Mouse (Mus musculus) liver, adult (tissue): ENCODE measurements around the gene 3110040M04Rik.
"Not testable (repeated sequence)": the region's sequence is repeated elsewhere in the genome, so short reads cannot be mapped to it uniquely, and the experiment has no call there.

Source experiments
- GATA4 ChIP-seq: IDR thresholded peaks from 2 replicates; pipeline ENCODE4 v1.6.1; 2014; ENCODE audit warnings: mild to moderate bottlenecking, low read length; ENCODE audit not compliant: insufficient replicate concordance

3110040M04Rik gene

GRCm38 (mm10) chr1:151203818-151204217 lies at the start of gene 3110040M04Rik:
TSS of gene 3110040M04Rik (plus strand) at chr1:151204121.
- TF ChIP-seq GATA4 = not testable (repeated sequence)

DNA sequence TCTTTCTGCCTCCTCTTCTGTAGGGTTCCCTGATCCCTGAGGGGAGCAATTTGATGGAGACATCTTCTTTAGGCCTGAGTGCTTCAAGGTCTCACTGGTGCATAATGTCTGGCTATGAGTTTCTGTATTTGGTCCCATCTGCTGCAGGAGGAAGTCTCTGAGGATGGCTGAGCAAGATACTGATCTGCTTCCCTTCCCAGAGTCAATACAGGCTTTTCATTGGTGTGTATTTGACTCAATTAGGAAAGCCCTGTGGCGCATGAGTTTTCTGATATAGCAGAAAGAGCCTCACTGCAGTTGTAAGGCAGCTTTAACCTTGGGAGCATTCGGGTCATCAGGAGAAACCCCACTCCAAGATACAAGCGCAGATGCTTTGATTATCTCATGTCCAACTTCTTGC lies 47.8 kb upstream of the 3110040M04Rik start:
- TF ChIP-seq GATA4 = no peak

DNA sequence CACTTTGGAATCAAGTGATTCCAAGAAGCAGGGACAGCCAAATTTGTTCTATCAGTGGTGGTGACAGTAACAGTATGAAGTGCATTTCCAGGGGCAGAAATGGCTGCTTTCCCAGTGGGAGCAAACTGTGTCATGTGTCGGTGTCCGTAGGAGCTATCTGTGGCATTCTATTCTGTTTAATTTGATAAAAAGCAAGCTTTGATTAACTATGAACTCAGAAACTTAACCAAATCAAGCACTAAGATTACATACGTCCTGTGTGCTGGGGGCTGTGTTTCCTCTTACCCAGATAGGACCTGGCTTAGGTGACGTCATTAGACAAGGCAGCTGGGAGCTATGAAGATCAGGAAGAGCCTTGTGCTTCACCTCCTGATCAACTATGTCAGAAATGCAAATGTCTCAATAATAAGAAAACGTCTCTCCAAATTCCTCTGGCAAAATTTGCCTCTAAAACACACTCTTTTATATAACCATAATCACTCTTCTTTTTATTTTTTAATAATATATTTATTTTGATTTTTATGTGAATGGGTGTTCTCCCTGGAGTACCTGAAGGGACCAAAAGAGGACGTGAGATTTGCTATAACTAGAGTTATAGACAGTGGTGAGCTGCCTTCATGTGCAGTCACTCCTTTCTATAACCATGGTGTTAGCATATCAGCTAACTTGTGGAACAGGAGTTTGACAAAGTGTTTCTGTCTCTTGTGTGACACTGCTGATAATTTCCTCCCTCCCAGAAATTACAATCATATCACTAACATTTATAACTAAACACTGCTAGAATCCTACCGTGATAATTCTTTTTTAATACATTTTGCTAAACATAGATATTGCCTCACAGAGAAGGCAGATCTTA lies 46.9 kb upstream of the 3110040M04Rik start:
- TF ChIP-seq GATA4 = peak; percentile 52; the same call in 1 of the 2 replicates

DNA sequence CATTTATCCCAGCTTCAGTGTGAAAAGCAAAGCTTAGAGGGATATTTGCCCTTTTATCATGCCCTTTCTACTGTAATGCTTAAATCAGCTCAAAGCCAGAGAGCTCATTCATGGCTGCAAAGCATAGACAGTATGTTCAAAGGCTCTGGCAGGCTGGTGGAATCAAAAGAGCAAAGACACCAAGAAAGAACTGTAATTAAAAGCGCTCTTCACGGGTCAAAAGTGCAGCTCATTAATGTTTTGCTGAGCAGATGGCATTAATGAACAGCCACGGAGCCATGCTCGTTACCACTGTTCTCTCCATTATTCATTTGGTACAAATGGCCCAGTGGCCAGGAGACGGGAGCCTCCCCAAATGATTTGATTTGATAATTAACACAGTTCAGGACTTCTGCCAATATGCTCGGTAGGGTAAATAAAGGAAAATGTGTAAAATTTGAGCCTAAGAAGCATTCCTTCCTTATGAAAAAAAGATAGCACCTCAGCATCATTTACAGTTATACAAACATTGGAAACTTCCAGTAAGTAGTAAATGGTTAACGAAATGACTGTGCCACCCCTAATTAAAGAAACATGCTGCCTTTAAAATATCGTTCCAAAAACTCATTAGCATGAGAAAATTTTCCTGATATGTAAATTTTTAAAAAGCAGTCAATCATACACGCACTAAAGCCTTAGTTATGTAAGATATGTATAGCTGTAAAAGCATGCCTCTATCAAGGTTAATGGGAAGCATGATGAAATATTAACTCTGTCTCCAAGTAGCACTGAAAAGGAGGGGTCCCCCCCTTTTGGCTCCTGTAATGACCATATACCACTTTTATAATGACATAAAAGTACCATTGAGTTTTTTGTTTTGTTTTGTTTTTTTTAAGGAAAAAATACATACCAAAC lies 45.7 kb upstream of the 3110040M04Rik start:
- no peak for TF ChIP-seq GATA4

GRCm38 (mm10) chr1:151158857-151159510 lies 44.9 kb upstream of the 3110040M04Rik start:
- no peak for TF ChIP-seq GATA4

DNA sequence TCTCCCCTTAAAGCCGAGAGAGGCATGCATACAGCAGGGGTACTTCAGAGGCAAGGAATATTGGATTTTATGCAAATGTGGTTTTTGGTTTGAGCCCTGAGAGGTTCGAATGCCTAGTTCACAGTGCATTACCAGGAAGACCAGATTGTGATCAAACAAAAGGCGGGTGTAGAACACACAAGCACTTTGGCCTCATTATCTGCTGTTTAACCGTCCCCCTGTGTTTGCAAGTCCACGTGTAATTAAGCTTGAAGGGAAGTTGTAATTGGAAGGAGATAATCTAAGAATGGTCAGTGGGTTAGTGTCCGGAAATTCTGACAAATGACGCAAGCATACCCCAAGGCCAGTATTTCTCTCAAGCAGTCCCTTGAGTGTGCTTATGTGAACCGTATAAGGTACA lies 37.9 kb upstream of the 3110040M04Rik start:
- peak; percentile 67; the same call in 1 of the 2 replicates for TF ChIP-seq GATA4

DNA sequence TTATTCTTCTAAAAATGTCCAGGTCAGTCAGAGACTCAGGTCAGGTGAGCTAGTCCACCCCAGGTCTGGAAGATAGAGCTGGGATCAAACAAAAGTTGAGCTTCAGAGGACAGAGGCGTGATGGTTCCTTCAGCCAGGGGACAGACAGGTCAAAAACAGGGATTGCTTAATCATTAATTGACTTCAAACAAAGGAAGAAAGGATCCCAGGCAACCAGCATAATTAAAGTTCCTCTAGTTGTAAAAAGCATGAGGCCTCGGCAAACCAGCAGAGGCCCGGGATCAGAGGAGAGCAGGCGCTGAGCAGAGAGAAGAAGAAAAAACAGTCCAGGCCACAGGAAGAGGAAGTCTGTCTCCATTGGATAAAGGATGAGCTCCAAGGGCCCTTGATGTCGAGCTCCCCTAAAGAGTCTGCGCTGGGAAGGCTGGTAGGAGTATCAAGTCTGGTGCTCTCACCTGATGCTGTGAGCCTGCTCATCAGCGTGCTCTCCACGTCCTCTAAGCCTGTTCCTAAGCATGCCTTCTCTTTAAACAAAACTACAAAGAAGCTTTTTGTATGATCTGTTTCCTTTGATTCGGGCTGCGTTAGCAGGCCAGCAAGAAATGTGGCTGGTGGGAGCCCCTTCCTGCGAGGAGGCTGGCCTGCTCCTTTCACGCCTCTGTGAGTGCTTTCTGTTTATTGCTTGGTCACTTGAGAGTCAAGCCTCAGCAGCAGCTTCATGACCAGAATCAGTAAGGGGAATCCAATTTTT lies 36.4 kb upstream of the 3110040M04Rik start:
- no peak for TF ChIP-seq GATA4

DNA sequence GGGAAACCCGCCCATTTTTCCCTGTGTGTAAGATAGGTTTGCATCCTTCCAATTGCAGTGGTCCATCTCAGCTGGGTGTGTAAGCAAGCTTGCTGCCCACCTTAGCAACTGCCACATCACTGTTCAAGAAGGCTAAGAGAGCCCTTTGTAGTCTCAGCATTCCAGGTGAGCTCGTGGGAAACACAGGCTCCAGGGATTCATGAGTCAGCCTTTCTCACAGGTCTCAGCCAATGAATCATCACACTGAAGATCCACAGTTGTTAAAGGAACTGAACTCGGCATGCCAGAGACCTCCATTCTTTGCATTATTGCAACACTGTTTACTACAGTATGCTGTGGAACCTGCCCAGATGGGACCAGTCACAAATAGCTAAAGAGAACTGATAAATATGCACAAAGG lies 35.3 kb upstream of the 3110040M04Rik start:
- TF ChIP-seq GATA4 = no peak

- TF ChIP-seq GATA4 = no peak
Observed at GRCm38 (mm10) chr1:151171572-151172461, 32.1 kb upstream of the 3110040M04Rik start.

- TF ChIP-seq GATA4 = no peak
Observed at GRCm38 (mm10) chr1:151177030-151177936, 26.6 kb upstream of the 3110040M04Rik start.

DNA sequence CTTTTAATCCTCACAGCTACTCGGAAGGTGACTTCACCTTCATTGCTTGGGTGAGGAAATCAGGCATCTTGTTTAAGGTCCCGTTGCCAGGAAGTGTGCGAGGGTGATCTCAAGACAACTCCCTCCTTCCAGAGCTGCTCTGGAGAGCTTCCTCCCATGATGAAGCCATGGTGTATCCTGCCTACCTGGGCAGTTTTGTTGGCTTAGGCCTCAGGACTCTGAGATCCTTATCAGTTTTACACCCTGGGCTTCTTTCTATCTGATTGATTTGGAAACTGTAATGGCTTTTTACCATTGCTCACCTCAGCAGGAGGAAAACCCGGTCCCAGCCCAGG lies 26.0 kb upstream of the 3110040M04Rik start:
- peak; percentile 83; the same call in 1 of the 2 replicates for TF ChIP-seq GATA4

DNA sequence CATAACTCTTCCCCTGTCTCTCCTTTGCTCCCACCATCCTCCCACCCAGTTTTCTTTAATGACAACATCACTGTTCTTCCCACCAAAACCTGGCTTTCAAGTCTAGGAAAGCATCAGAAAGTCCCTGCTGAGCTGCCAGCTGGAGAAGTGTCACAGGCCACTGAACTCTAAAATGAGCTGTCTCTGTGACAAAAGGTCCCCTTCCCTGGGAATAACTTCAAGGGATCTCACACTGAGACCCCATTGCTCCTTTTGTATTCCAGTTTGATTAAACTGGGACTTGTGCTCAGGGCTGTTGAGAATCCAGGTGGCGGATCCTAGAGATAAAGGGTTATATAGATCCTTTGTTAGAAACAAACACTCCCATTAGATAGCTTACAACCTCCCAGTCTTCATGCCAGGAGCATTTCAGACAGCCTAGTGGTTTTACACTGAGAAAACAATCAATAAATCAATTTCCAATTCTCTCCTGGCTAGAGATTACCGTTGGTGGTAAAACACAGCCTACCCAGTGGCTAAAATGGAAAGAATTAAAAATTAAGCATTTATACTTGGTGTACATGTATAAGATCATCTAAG lies 25.3 kb upstream of the 3110040M04Rik start:
- TF ChIP-seq GATA4 = no peak

- TF ChIP-seq GATA4 = no peak
Observed at GRCm38 (mm10) chr1:151180167-151180566, 23.8 kb upstream of the 3110040M04Rik start.

DNA sequence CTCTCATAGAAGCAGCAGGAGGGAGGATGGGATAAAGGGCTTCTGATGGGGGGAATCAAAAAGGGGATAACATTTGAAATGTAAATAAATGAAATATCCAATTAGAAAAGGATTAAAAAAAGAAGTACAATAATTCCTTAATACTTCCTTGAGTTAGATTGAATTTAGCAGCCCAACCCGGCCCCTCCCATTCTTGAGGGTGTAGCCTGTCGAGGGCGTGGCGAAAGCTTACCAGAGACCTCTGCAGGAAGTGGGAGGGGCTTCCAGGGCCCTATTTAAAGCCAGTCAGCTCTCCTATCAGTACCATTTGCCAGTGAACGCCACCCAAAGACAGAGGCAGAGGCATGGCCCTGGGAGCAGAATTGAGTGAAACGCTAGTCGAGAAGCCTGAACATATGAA lies 21.7 kb upstream of the 3110040M04Rik start, which contains the start of gene Gm47985:
Gene Gm47985, plus strand, starts transcription at position 272 of the 400 bp plus-strand sequence.
- not testable (repeated sequence) for TF ChIP-seq GATA4
